Mouse (Mus musculus) kidney, embryonic 14.5 days (tissue): ENCODE measurements around the gene Sh3rf1. TPM values are rescaled to one million over a fixed set of nuclear protein-coding genes. Genes with fewer than 3 reads are reported as not detected.
A peak's percentile ranks its signal among the peaks of the same experiment; 100 is the strongest.

Source experiments
- ATAC-seq: fragments of 200-750 bp; cut with Nextera tagmentation; 2 replicates; pipeline ENCODE4 v1.8.0; 2017; ENCODE audit warnings: moderate number of reproducible peaks, mild to moderate bottlenecking, moderate TSS enrichment, moderate library complexity; ENCODE audit not compliant: low FRiP score, low TSS enrichment
- H3K27ac ChIP-seq: fragments of 300-500 bp; sonication (generic); 2 replicates; pipeline ENCODE4 v1.5.1; 2014; ENCODE audit warnings: low read depth, mild to moderate bottlenecking, low read length, moderate library complexity, mixed read lengths
- H3K27me3 ChIP-seq: fragments of 300-500 bp; sonication (generic); 2 replicates; pipeline ENCODE4 v1.6.1; 2014; ENCODE audit warnings: mild to moderate bottlenecking, low read length; ENCODE audit not compliant: control insufficient read depth, insufficient read depth
- H3K36me3 ChIP-seq: fragments of 300-500 bp; sonication (generic); 2 replicates; pipeline ENCODE4 v1.6.1; 2014; ENCODE audit warnings: low read length, mixed read lengths; ENCODE audit not compliant: control insufficient read depth, insufficient read depth
- H3K4me1 ChIP-seq: fragments of 300-500 bp; sonication (generic); 2 replicates; pipeline ENCODE4 v1.6.1; 2014; ENCODE audit warnings: low read length, mixed read lengths; ENCODE audit not compliant: control insufficient read depth, insufficient read depth
- H3K4me2 ChIP-seq: fragments of 300-500 bp; sonication (generic); replicated peaks from 2 replicates; pipeline ENCODE4 v1.6.1; 2014; ENCODE audit warnings: low read depth, mild to moderate bottlenecking, low read length
- H3K4me3 ChIP-seq: fragments of 300-500 bp; sonication (generic); 2 replicates; pipeline ENCODE4 v1.5.1; 2014; ENCODE audit warnings: mild to moderate bottlenecking, low read length
- H3K9ac ChIP-seq: fragments of 300-500 bp; sonication (generic); 2 replicates; pipeline ENCODE4 v1.6.1; 2014; ENCODE audit warnings: low read depth, mild to moderate bottlenecking, low read length, moderate library complexity
- H3K9me3 ChIP-seq: fragments of 300-500 bp; sonication (generic); 2 replicates; pipeline ENCODE4 v1.6.1; 2016; ENCODE audit warnings: low read length; ENCODE audit not compliant: control insufficient read depth
- WGBS: fragments of 180-500 bp; shearing (Covaris S2); extraction: QIAGEN DNeasy Blood & Tissue Kit; methylation state at CpG from one replicate; pipeline ENCODE4 v1.1.7; 2014; 5-methylcytosine and 5-hydroxymethylcytosine counted together
- polyA plus RNA-seq: library from polyadenylated mRNA; unstranded; fragments of >200 nt; fragmentation: Nextera tagmentation; extraction: Ambion mirVana; gene quantifications from 2 replicates; pipeline ENCODE4 v1.2.1, GENCODE M21; 2014

Gene Sh3rf1
- polyA plus RNA-seq, 1 experiment from 2014 or later: 25.9 TPM

DNA sequence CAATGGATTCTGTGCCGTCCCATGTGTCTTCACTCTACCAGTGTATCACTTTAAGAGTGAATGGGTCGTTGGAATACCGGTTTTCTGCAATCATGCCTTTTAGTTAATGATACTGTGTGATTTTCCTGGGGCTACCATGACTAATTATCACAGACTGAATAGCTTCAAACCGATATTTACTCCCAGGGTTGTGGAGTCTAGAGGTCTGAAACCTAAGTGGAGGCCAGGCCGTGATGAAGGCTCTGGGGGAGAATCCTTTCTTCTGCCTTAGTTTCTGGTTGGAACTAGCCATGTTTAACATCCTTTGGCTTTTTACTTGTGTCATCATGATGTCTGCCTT, 78.3 kb downstream of the Sh3rf1 start:
- Histone ChIP-seq H3K4me2 (no peak overlapping the region), H3K4me3 (no peak overlapping the region), H3K9ac (no peak overlapping the region), H3K27me3 (no peaks in the 10 kb centered on the region), H3K27ac (no peak overlapping the region), H3K4me1 (peaks cover 5% of the 10 kb centered on the region), H3K36me3 (no peaks in the 10 kb centered on the region), H3K9me3 (no peaks in the 10 kb centered on the region)
- ATAC-seq: no peak
- WGBS: 58% methylated on average over 5 of the region's 5 CpGs

DNA sequence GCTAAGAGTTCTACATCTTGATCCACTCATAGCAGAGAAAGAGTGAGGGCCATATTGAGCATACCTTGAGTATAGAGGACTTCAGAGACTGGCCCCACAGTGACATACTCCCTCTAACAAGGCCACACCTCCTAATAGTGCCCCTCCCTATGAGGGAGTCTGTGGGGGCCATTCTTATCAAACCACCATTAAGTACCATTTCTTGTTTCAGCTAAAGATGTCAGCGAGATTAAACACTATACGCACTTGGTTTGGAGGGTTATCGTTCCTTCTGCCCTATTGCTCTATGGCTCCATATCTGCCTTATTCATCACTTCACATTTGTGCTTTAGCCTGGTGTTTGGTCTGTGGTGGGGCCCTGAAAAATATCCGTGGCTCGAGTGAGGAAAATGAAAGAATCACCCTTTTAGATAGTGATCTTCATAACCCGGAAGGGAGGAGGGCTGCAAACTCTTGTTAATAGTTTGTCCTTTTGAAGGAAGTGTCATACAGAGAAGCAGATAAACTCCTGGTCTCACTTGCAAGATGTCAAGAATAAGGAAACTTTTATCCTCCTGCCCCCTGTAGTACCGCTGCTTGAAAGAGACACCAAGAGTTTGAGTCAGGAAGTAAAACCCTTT, 81.9 kb downstream of the Sh3rf1 start:
- no peak overlapping the region for H3K27ac ChIP-seq
- no peak overlapping the region for H3K9ac ChIP-seq
- H3K4me3 ChIP-seq: no peak overlapping the region
- ATAC-seq: no peak
- WGBS: 75% methylated on average over 7 of the region's 7 CpGs
- no peaks in the 10 kb centered on the region for H3K27me3 ChIP-seq
- no peak overlapping the region for H3K4me2 ChIP-seq
- H3K4me1 ChIP-seq: peaks cover 22% of the 10 kb centered on the region
- H3K9me3 ChIP-seq: no peaks in the 10 kb centered on the region
- no peaks in the 10 kb centered on the region for H3K36me3 ChIP-seq

DNA sequence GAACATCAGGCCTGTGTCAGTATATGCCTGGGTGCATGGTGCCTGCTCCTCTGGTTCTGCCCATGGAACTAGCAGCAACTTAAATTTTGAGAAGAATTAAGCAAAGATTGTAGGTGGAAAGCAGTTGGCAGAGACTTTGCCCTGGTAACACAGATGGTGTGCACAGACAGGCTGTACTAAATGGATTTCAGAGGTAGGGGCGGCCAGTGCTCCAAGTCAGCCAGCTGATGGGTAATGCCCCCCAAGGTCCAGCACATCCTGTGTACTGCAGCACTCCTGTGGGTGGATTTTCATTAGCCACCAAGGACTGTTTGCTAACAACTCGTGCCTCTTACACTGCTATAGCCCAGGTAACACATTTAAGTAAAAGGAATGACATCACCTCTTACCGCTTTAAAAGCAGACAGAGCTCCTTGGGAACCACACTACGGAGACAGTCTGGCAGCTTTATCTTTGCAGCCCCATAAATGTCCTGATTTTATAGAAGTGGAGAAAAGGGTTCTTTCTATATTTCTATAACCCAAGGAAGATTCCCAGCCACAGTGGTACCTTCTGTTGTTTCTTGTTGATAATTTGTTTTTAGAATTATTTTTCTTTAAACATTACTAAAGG, 82.9 kb downstream of the Sh3rf1 start:
- Histone ChIP-seq H3K4me2 (no peak overlapping the region), H3K27me3 (no peaks in the 10 kb centered on the region), H3K27ac (no peak overlapping the region), H3K4me3 (no peak overlapping the region), H3K9ac (no peak overlapping the region), H3K4me1 (peaks cover 25% of the 10 kb centered on the region), H3K9me3 (no peaks in the 10 kb centered on the region), H3K36me3 (no peaks in the 10 kb centered on the region)
- no peak for ATAC-seq
- WGBS: 77% methylated on average over 4 of the region's 4 CpGs

DNA sequence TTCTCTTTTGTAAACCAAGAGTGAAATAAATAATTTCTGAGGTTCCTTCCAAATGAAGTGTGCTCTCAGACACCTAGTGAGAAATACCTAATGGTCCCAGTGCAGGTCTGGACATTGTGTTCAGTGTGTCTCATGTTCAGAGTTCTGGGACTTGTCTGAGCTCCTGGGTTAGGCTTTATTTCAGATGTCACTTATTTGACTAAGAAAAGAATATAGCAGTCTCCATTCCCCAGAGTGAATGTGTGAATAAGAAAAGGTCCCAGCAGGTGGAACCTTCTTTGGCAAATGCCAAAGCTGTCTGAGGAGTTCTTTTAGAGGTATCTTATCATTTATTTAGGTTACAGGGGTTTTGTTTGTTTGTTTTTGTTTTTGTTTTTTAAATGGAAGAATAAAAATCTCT, 85.2 kb downstream of the Sh3rf1 start:
- no peak overlapping the region for H3K4me2 ChIP-seq
- no peaks in the 10 kb centered on the region for H3K36me3 ChIP-seq
- no peak overlapping the region for H3K27ac ChIP-seq
- H3K9me3 ChIP-seq: no peaks in the 10 kb centered on the region; the same call in 1 of the 2 replicates
- no peak overlapping the region for H3K9ac ChIP-seq
- ATAC-seq: no peak
- H3K27me3 ChIP-seq: no peaks in the 10 kb centered on the region
- H3K4me3 ChIP-seq: no peak overlapping the region
- peaks cover 25% of the 10 kb centered on the region for H3K4me1 ChIP-seq

DNA sequence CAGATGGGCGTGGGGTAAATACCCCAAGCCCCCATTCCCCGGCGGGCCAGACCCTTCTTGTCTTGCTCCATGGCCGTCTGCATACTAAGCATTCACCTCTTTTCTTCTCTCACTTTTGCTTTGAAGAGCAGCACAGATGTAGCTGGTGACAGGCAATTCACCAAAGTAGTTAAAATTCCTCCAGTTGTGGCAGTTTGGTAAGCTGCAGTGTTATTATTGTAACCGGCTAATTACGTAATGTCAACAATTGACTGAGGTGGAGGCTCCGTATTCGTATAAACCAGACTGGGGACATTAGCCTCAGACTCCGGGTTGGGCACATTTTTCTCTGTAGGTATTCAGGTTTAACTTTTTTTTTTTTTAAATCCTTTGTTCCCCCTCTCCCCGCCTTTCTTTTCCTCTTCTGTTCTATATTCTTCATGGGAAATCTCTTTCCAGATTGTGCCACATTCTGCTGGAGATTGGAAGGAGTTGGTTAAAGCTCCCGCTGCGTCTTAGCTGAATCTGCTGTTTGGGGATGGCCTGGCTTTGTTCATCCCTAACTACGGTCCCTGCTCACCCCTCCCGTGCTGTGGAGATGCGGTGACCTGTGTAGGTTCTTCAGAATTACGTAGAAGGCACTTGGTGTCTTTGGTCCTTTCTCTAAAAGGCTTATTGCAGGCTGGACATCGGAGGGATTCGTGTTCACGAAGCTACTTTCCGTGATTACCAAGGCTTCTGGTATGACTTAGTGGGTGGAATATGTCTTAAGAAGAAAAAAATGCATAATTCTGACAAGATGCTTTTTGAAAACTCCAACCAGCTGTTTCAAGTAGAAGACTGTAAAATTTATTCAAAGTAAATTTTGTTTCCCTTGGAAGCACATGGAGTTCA, 86.1 kb downstream of the Sh3rf1 start:
- no peak for ATAC-seq
- 36% methylated on average over 20 of the region's 20 CpGs for WGBS
- Histone ChIP-seq H3K36me3 (no peaks in the 10 kb centered on the region), H3K4me1 (peaks cover 25% of the 10 kb centered on the region), H3K9me3 (no peaks in the 10 kb centered on the region; the same call in 1 of the 2 replicates), H3K4me2 (no peak overlapping the region), H3K27me3 (no peaks in the 10 kb centered on the region), H3K4me3 (no peak overlapping the region), H3K9ac (no peak overlapping the region), H3K27ac (no peak overlapping the region)

DNA sequence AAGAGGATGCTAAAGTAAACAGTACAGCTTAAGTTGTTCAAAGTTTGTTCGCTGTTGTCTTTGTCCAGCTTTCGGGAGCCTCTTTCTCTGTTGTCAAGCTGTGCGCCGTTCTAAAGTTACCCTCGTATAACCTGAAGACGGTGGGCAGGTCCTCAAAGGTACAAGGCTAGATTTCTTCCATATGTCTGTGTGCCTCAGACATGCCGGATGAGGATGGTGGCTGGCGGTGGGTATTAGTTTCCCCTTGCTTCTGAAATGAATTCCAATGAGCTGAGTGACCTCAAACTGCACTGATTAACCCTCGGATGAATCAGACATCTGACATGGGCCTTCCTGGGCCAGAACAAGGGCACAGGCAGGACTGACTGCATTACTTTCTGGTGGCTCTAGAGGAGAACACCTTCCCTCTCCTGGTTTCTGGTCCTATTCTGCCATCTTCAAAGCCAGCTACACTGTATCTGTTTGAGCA, 86.8 kb downstream of the Sh3rf1 start:
- Histone ChIP-seq H3K4me3 (no peak overlapping the region), H3K9me3 (no peaks in the 10 kb centered on the region; the same call in 1 of the 2 replicates), H3K4me1 (peaks cover 25% of the 10 kb centered on the region), H3K27ac (no peak overlapping the region), H3K27me3 (no peaks in the 10 kb centered on the region), H3K36me3 (no peaks in the 10 kb centered on the region), H3K4me2 (0 out of 2 replicates have a peak overlapping the region, but pooled peaks have one; percentile 1), H3K9ac (no peak overlapping the region)
- WGBS: 19% methylated on average over 9 of the region's 9 CpGs
- ATAC-seq: 0 out of 2 replicates have a peak, but pooled peaks have one; percentile 43

DNA sequence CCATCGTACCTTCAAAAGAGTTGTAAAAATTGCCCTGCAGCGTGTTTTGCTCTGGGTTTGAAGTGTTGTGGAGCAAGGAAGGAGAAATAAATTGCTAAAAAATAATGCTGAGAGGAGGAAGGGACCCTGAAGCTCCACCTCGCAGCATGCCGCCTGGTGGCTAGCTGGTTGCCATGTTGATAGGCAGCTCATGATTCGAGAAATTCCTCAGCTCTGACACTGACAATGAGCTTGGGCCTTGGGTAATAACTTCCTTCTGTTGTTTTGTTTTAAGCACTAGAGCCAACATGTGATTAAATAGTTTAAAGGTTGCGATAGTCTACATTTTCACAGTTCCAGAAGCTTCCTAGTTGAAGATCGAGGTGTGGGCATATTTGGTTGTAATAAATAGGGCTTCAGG, 89.3 kb downstream of the Sh3rf1 start:
- Histone ChIP-seq H3K27ac (no peak overlapping the region), H3K9me3 (peaks cover 4% of the 10 kb centered on the region; the same call in 1 of the 2 replicates), H3K27me3 (no peaks in the 10 kb centered on the region), H3K4me1 (peaks cover 39% of the 10 kb centered on the region), H3K36me3 (no peaks in the 10 kb centered on the region), H3K9ac (no peak overlapping the region), H3K4me2 (no peak overlapping the region), H3K4me3 (no peak overlapping the region)
- no peak for ATAC-seq
- WGBS: 91% methylated on average over 7 of the region's 7 CpGs

DNA sequence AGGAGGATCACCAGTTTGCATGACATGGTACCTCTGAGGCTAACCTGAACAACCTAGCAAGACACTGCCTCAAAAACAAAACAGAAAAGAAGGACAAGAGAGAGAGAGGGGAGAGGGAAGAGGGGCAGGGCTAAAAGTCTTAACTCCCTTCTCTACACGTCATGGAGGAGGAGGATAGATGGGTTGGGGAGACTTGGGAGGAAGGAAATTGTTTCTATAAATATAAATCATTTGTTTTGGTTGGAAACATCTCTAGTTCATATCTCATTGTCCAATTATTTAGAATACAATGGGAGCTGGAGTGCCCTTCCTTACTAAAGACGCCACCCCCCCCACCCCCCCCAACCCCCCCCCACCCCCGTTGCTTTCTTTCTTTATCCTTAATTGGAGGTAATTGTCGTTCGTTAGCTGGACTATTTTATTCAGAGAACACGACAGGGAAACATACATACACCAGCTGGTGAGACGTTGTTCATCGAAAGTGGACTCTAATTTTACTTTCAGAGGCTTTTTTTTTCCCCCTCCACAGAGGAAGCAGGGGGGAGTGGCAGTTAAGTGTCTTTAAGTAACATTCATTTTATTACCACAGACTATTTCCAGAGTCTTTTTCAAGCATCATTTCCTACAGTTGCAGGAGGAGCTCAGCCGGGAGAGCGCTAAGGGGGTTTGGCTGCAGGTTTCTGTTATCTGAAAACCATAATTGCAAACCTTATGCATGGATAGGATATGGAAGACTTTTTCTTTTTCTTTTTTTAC, 92.5 kb downstream of the Sh3rf1 start:
- Histone ChIP-seq H3K4me1 (peaks cover 19% of the 10 kb centered on the region), H3K27me3 (no peaks in the 10 kb centered on the region), H3K27ac (peak overlapping the region; percentile 52; the same call in 1 of the 2 replicates), H3K9me3 (peaks cover 4% of the 10 kb centered on the region; the same call in 1 of the 2 replicates), H3K4me2 (no peak overlapping the region), H3K36me3 (no peaks in the 10 kb centered on the region), H3K9ac (no peak overlapping the region), H3K4me3 (no peak overlapping the region)
- WGBS: 36% methylated on average over 10 of the region's 10 CpGs
- ATAC-seq: peak; percentile 33; the same call in 1 of the 2 replicates
